Mouse (Mus musculus) intestine, embryonic 14.5 days (tissue): ENCODE measurements at regions not wholly inside any gene's neighbourhood (a gene's known extent, or its start where the extent isn't known, plus 50 kb on each side); places are given as distances from the start of the nearest gene placed in this dataset. TPM values are rescaled to one million over a fixed set of nuclear protein-coding genes. Genes with fewer than 3 reads are reported as not detected.

Experiments used
- microRNA-seq: library from miRNA; unstranded; fragments of <30 nt; microRNA quantifications from one replicate; pipeline ENCODE4, GENCODE M21; 2016

Small RNA genes in the stretch of these regions (microRNA-seq; reads per million reads assigned to microRNA genes)
- gene Gm24275 = not detected
